Mouse (Mus musculus): Measurements from ENCODE around the gene Sphkap.

GRCm38 (mm10) chr1:83248235-83248746, 159.7 kb downstream of the Sphkap start:
- TF ChIP-seq CTCF (conservative IDR thresholded peaks at IDR 0.05; ENCODE audit: insufficient read depth, insufficient read length, low read depth, low read length) (no peak), POLR2A (IDR thresholded peaks at IDR 0.05; ENCODE audit: low read depth, low read length) (no peak)
